Mouse (Mus musculus) neutrophil, adult 65 days (primary cell): Measurements from ENCODE around the gene Lingo1. TPM values are rescaled to one million over a fixed set of nuclear protein-coding genes. Genes with fewer than 3 reads are reported as not detected.

ENCODE experiments used
- total RNA-seq: library from RNA; stranded (reverse); gene quantifications from 2 replicates; pipeline ENCODE4 v1.2.4, GENCODE M21; 2023

Gene Lingo1
- total RNA-seq = not detected in 2 replicates

GRCm38 (mm10) chr9:56795721-56796655 is at the start of gene Lingo1:
Gene Lingo1 (minus strand): TSS chr9:56796468.

Other genes starting within 250 kb of the Lingo1 start
- not detected in 2 replicates for gene Odf3l1, start 68.2 kb upstream of the Lingo1 start, total RNA-seq
- not detected in 2 replicates for gene Cspg4, start 68.6 kb upstream of the Lingo1 start, total RNA-seq
- 1.6 and 2.1 TPM in 2 replicates for gene Snx33, start 131.9 kb upstream of the Lingo1 start, total RNA-seq
- gene Imp3, start 141.0 kb upstream of the Lingo1 start, total RNA-seq = 24.1 and 25.3 TPM in 2 replicates
- 2.2 and 2.4 TPM in 2 replicates for gene Snupn, start 154.4 kb upstream of the Lingo1 start, total RNA-seq
- gene Ptpn9, start 198.5 kb upstream of the Lingo1 start, total RNA-seq = 17.8 and 27.1 TPM in 2 replicates